Mouse (Mus musculus) liver, adult 2 months (tissue): ENCODE results near the gene Ptprs.

Experiments
- CTCF ChIP-seq: fragments of 200-500 bp; IDR thresholded peaks from 2 replicates; pipeline ENCODE4 v1.5.1; 2011; ENCODE audit warnings: low read depth, low read length, control low read depth
- POLR2A ChIP-seq: fragments of 200-500 bp; IDR thresholded peaks from 2 replicates; pipeline ENCODE4 v1.6.1; 2011; ENCODE audit warnings: low read length, control low read depth; ENCODE audit not compliant: insufficient read depth; ENCODE audit errors: extremely low read depth

GRCm38 (mm10) chr17:56427857-56428256, 48.4 kb downstream of the Ptprs start:
- TF ChIP-seq CTCF (no peak), POLR2A (no peak)
